Mouse (Mus musculus) cerebral cortex, adult 2 months (tissue): ENCODE measurements around the gene Dlx3.

Source experiments
- WGBS: fragments of 180-500 bp; shearing (Covaris S2); methylation state at CpG from one replicate; pipeline ENCODE4 v1.1.7; 2018; 5-methylcytosine and 5-hydroxymethylcytosine counted together

Gene Dlx3

DNA sequence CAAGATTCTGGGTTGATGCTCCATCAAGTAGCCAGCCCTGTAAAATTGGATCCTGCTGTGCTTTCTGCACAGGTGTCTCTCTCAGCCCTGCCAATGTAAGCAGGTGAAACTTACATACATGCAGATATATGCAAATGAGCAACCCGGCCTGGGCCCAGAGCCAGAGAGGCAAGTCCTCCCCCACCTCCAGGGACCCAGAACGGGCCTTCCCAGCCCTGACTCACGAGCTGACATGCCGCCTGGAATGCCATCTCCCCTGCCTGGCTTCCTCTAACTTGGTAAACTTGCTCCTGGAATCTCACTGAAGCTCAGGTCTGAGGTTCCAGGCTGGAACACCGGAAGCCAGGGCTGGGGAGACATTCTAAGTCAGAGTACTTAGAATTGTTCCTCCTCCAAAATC lies 33.2 kb downstream of the Dlx3 start:
- 58% methylated on average over 5 of the region's 5 CpGs for WGBS

DNA sequence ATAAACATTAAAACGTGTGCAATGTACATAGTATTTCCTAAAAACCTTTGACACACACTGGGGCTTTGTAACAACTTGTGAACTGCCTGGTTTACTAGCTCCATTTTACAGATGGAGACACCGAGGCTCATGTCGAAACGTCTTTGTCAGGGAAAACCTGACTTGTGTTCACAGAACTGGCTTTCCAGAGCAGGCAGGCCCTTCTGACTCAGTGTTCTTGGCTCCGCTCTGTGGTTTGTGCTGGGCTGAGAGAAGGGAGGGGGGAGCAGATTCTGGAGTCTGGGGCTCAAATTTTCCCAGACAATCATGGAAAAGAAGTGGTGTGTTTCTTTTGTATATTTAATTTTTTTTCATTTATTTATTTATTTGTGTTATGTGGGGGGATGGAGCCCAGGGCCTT lies 33.8 kb downstream of the Dlx3 start:
- WGBS: 82% methylated on average over 5 of the region's 5 CpGs

GRCm38 (mm10) chr11:95155511-95155910 lies 35.6 kb downstream of the Dlx3 start:
- WGBS: 93% methylated on average over 2 of the region's 2 CpGs

GRCm38 (mm10) chr11:95157356-95157755 lies 37.4 kb downstream of the Dlx3 start:
- 67% methylated on average over 5 of the region's 5 CpGs for WGBS

GRCm38 (mm10) chr11:95157872-95158271 lies 38.0 kb downstream of the Dlx3 start:
- WGBS: 80% methylated on average over 5 of the region's 5 CpGs

DNA sequence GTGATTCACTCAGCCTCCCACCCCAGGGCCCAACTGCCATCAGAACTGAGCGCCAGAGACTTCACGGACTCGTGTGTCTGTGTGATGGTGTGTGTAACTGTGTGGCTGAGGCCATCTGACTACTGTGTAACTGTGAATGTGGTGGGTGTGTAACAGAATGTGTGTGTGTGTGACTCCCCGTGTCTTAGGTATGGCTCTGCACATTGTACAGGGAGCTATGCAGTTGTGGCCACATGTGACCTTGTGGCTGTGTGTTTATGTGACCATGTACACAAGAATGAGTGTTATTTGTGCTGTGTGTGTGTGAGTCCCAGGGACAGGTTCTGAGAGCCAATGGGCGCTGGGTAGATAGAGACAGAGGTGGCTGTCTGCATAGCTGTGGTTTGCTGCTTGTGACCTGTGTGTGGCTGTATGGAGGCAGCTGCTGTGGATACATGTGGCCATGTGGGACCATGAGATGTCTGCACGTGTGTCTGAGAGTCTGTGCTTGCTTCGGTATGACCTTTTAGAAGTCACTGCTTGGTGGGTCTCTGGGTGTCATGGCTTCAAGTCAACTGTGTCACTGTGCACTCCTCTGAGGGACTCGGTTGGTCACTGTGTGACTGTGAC lies 39.9 kb downstream of the Dlx3 start:
- 87% methylated on average over 8 of the region's 8 CpGs for WGBS

GRCm38 (mm10) chr11:95160693-95161092 lies 40.8 kb downstream of the Dlx3 start:
- 62% methylated on average over 7 of the region's 7 CpGs for WGBS

- 77% methylated on average over 4 of the region's 4 CpGs for WGBS
Measured at GRCm38 (mm10) chr11:95161708-95162107, 41.8 kb downstream of the Dlx3 start.

DNA sequence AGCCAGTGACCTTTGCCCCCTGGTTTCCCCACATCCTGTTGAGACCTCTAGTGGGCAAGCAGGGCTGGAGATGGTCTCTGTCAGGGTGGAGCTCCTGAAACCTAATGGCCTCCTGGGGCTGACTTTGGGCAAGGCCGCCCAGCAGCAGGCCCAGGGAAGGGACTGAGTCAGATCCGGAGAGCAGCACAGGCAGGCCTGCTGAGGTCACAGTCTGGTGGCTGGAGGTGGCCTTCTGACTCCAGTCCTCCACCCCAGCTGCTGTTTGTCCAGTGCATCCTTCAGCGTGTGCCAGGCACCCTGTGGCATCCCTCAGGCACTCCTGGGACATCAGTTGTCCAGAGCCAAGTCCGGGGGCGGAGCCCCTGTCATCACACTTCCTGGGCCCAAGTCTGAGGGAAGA lies 45.9 kb downstream of the Dlx3 start:
- WGBS: 81% methylated on average over 5 of the region's 5 CpGs
